Mouse (Mus musculus): ENCODE results near the gene Cdk17. TPM values are rescaled to one million over a fixed set of nuclear protein-coding genes. Genes with fewer than 3 reads are reported as not detected.

Cdk17 gene
- polyA plus RNA-seq, 1 experiment from 2014 or later: 15.3 TPM

GRCm38 (mm10) chr10:93298208-93298607 is 137.5 kb downstream of the Cdk17 start:
- Histone ChIP-seq H3K79me2 (ENCODE audit: inconsistent target) (peaks cover 97% of the 10 kb centered on the region), H3K36me3 (ENCODE audit: inconsistent target) (no peaks in the 10 kb centered on the region), H3K27ac (no peak overlapping the region), H3K4me3 (ENCODE audit: inconsistent target) (no peak overlapping the region)
- 26% methylated on average over 6 of the region's 7 CpGs for WGBS (ENCODE audit: missing documents)

- Histone ChIP-seq H3K36me3 (ENCODE audit: inconsistent target) (no peaks in the 10 kb centered on the region), H3K4me3 (ENCODE audit: inconsistent target) (no peak overlapping the region), H3K27ac (no peak overlapping the region), H3K79me2 (ENCODE audit: inconsistent target) (peaks cover 100% of the 10 kb centered on the region)
- WGBS (ENCODE audit: missing documents): 96% methylated on average over 8 of the region's 8 CpGs
Measured at GRCm38 (mm10) chr10:93301831-93302230, 141.2 kb downstream of the Cdk17 start.

- Histone ChIP-seq H3K4me3 (ENCODE audit: inconsistent target) (no peak overlapping the region), H3K27ac (no peak overlapping the region), H3K36me3 (ENCODE audit: inconsistent target) (no peaks in the 10 kb centered on the region), H3K79me2 (ENCODE audit: inconsistent target) (peaks cover 100% of the 10 kb centered on the region)
- 82% methylated on average over 4 of the region's 4 CpGs for WGBS (ENCODE audit: missing documents)
Measured at GRCm38 (mm10) chr10:93303231-93303630, 142.6 kb downstream of the Cdk17 start.

GRCm38 (mm10) chr10:93305946-93306345 is 145.3 kb downstream of the Cdk17 start:
- H3K79me2 ChIP-seq (ENCODE audit: inconsistent target): peaks cover 93% of the 10 kb centered on the region
- peak overlapping the region; percentile 41 for H3K27ac ChIP-seq
- H3K4me3 ChIP-seq (ENCODE audit: inconsistent target): no peak overlapping the region
- WGBS (ENCODE audit: missing documents): 29% methylated on average over 6 of the region's 6 CpGs
- H3K36me3 ChIP-seq (ENCODE audit: inconsistent target): no peaks in the 10 kb centered on the region

- Histone ChIP-seq H3K79me2 (ENCODE audit: inconsistent target) (peaks cover 89% of the 10 kb centered on the region), H3K4me3 (ENCODE audit: inconsistent target) (no peak overlapping the region), H3K36me3 (ENCODE audit: inconsistent target) (no peaks in the 10 kb centered on the region), H3K27ac (peak overlapping the region; percentile 41)
- WGBS (ENCODE audit: missing documents): 91% methylated on average over 11 of the region's 11 CpGs
Measured at GRCm38 (mm10) chr10:93306367-93306766, 145.7 kb downstream of the Cdk17 start.

- no peaks in the 10 kb centered on the region for H3K36me3 ChIP-seq (ENCODE audit: inconsistent target)
- 2% methylated on average over 17 of the region's 23 CpGs for WGBS (ENCODE audit: missing documents)
- peaks cover 59% of the 10 kb centered on the region for H3K79me2 ChIP-seq (ENCODE audit: inconsistent target)
- H3K27ac ChIP-seq: peak overlapping the region; percentile 87
- peak overlapping the region; percentile 70 for H3K4me3 ChIP-seq (ENCODE audit: inconsistent target)
Measured at GRCm38 (mm10) chr10:93309131-93309933, 148.7 kb downstream of the Cdk17 start.

GRCm38 (mm10) chr10:93309934-93310621 is 149.4 kb downstream of the Cdk17 start:
- Histone ChIP-seq H3K36me3 (ENCODE audit: inconsistent target) (no peaks in the 10 kb centered on the region), H3K79me2 (ENCODE audit: inconsistent target) (peaks cover 52% of the 10 kb centered on the region), H3K4me3 (ENCODE audit: inconsistent target) (peak overlapping the region; percentile 70), H3K27ac (peak overlapping the region; percentile 87)
- WGBS (ENCODE audit: missing documents): under 1% methylated on average over 41 of the region's 43 CpGs

GRCm38 (mm10) chr10:93310721-93311411 is 150.2 kb downstream of the Cdk17 start, which contains the start of gene Elk3:
Gene Elk3 (minus strand): TSS chr10:93311135.
- H3K4me3 ChIP-seq (ENCODE audit: inconsistent target): peak within 1 kb of the TSS; percentile 70
- peak within 1 kb of the TSS; percentile 87 for H3K27ac ChIP-seq
- peaks cover 44% of the 10 kb centered on the region for H3K79me2 ChIP-seq (ENCODE audit: inconsistent target)
- 2% methylated on average over 21 of the region's 53 CpGs for WGBS (ENCODE audit: missing documents)
- H3K36me3 ChIP-seq (ENCODE audit: inconsistent target): no peaks in the 10 kb centered on the region

GRCm38 (mm10) chr10:93311576-93311975 is 150.9 kb downstream of the Cdk17 start:
- Histone ChIP-seq H3K27ac (no peak overlapping the region), H3K79me2 (ENCODE audit: inconsistent target) (peaks cover 37% of the 10 kb centered on the region), H3K4me3 (ENCODE audit: inconsistent target) (no peak overlapping the region), H3K36me3 (ENCODE audit: inconsistent target) (no peaks in the 10 kb centered on the region)
- 72% methylated on average over 4 of the region's 4 CpGs for WGBS (ENCODE audit: missing documents)

Other genes with a start within 250 kb of the Cdk17 start
- gene Cfap54, start 79.3 kb upstream of the Cdk17 start, polyA plus RNA-seq (2018): not detected in 3 replicates
- gene Elk3, start 150.3 kb downstream of the Cdk17 start, polyA plus RNA-seq (2018): 22.5 to 61.1 TPM (median 23.9 TPM) in 3 replicates

Data from macrophage (primary cell).